Mouse (Mus musculus) liver, embryonic 14.5 days (tissue): ENCODE data around the gene Nt5c3b. TPM values are rescaled to one million over a fixed set of nuclear protein-coding genes. Genes with fewer than 3 reads are reported as not detected.

ENCODE experiments used
- ATAC-seq: fragments of 200-750 bp; cut with Nextera tagmentation; 2 replicates; pipeline ENCODE4 v1.8.0; 2017; ENCODE audit warnings: moderate number of reproducible peaks, mild to moderate bottlenecking, moderate library complexity; ENCODE audit not compliant: insufficient read depth
- DNase-seq, 3 experiments: peaks; one replicate each; pipeline ENCODE4 v3.0.0-alpha.2; 2012 to 2013; ENCODE audit warnings: low read depth in 3 of 3, low spot score in 3 of 3
- H3K27ac ChIP-seq: fragments of 300-500 bp; sonication (generic); 2 replicates; pipeline ENCODE4 v1.5.1; 2014; ENCODE audit warnings: moderate library complexity, mild to moderate bottlenecking, control low read depth, inconsistent platforms
- H3K27me3 ChIP-seq: fragments of 300-500 bp; sonication (generic); 2 replicates; pipeline ENCODE4 v1.6.1; 2014; ENCODE audit warnings: mild to moderate bottlenecking, low read length, moderate library complexity; ENCODE audit not compliant: control insufficient read depth, insufficient read depth
- H3K36me3 ChIP-seq: fragments of 300-500 bp; sonication (generic); replicated peaks from 2 replicates; pipeline ENCODE4 v1.6.1; 2014; ENCODE audit warnings: low read depth; ENCODE audit not compliant: control insufficient read depth, insufficient read depth
- H3K4me1 ChIP-seq, 2 experiments: fragments of 200-500 bp in 1 of 2; fragments of 300-500 bp in 1 of 2; sonication (generic) in 1 of 2; replicated peaks; 2 replicates each; pipeline ENCODE4 v1.6.1; 2012 to 2014; ENCODE audit warnings: antibody characterized with exemption in 1 of 2, inconsistent platforms in 1 of 2, low read length in 1 of 2; ENCODE audit not compliant: control insufficient read depth in 2 of 2, insufficient read depth in 2 of 2
- H3K4me2 ChIP-seq: fragments of 300-500 bp; sonication (generic); 2 replicates; pipeline ENCODE4 v1.6.1; 2014; ENCODE audit warnings: low read depth, mild to moderate bottlenecking, control low read depth, moderate library complexity
- H3K4me3 ChIP-seq, 2 experiments: fragments of 200-500 bp in 1 of 2; fragments of 300-500 bp in 1 of 2; sonication (generic) in 1 of 2; 2 replicates each; pipeline ENCODE4 v1.5.1; 2012 to 2014; ENCODE audit warnings: low read depth in 2 of 2, low read length in 2 of 2, mild to moderate bottlenecking in 2 of 2, control low read depth in 1 of 2, inconsistent platforms in 1 of 2, moderate library complexity in 1 of 2; ENCODE audit not compliant: insufficient read depth in 1 of 2
- H3K9ac ChIP-seq: fragments of 300-500 bp; sonication (generic); replicated peaks from 2 replicates; pipeline ENCODE4 v1.6.1; 2014; ENCODE audit warnings: mild to moderate bottlenecking, control low read depth, moderate library complexity
- H3K9me3 ChIP-seq: fragments of 300-500 bp; sonication (generic); 2 replicates; pipeline ENCODE4 v1.6.1; 2016; ENCODE audit warnings: low read length, mixed read lengths; ENCODE audit not compliant: control insufficient read depth
- CTCF ChIP-seq: IDR thresholded peaks from 2 replicates; pipeline ENCODE4 v1.5.1; 2016; ENCODE audit warnings: antibody characterized with exemption, low read depth, control low read depth
- EP300 ChIP-seq: IDR thresholded peaks from 2 replicates; pipeline ENCODE4 v1.6.1; 2016; ENCODE audit warnings: antibody characterized with exemption, low read depth
- WGBS: fragments of 180-500 bp; shearing (Covaris S2); extraction: QIAGEN DNeasy Blood & Tissue Kit; methylation state at CpG from one replicate; pipeline ENCODE4 v1.1.7; 2014; ENCODE audit not compliant: insufficient replicate concordance; 5-methylcytosine and 5-hydroxymethylcytosine counted together
- polyA plus RNA-seq, 2 experiments: library from polyadenylated mRNA; depleted of rRNA in 1 of 2; stranded (reverse) in 1 of 2; unstranded in 1 of 2; fragments of >200 nt; fragmentation: Nextera tagmentation in 1 of 2; extraction: Ambion mirVana in 1 of 2; gene quantifications; 2 replicates each; pipeline versions ENCODE4 v1.2.1 to v1.2.3; 2012 to 2014

Nt5c3b gene
- polyA plus RNA-seq, 2 experiments, result 13.0 to 15.5 TPM

- H3K4me3 ChIP-seq, result no peak overlapping the region
- H3K36me3 ChIP-seq, result no peaks in the 10 kb centered on the region
These were observed 37.0 kb downstream of the Nt5c3b start for GRCm38 (mm10) chr11:100404456-100405074.

GRCm38 (mm10) chr11:100403445-100404134 lies 38.0 kb downstream of the Nt5c3b start:
- WGBS, result 59% methylated on average over 10 of the region's 10 CpGs
- H3K4me3 ChIP-seq, result no peak overlapping the region
- DNase-seq (no peak), ATAC-seq (no peak)
- no peaks in the 10 kb centered on the region for H3K27me3 ChIP-seq
- no peak for TF ChIP-seq EP300
- no peak for TF ChIP-seq CTCF
- H3K27ac ChIP-seq, result no peak overlapping the region
- H3K36me3 ChIP-seq, result no peaks in the 10 kb centered on the region
- no peak overlapping the region for H3K4me2 ChIP-seq
- no peaks in the 10 kb centered on the region for H3K9me3 ChIP-seq
- H3K9ac ChIP-seq, result no peak overlapping the region
- peaks cover 7 to 17% of the 10 kb centered on the region in 2 experiments for H3K4me1 ChIP-seq

More at GRCm38 (mm10) chr11:100404456-100405074, 37.0 kb downstream of the Nt5c3b start:
- H3K27me3 ChIP-seq, result no peaks in the 10 kb centered on the region
- ATAC-seq (no peak), DNase-seq (no peak)
- TF ChIP-seq EP300 (no peak), CTCF (no peak)
- H3K4me2 ChIP-seq, result no peak overlapping the region
- no peak overlapping the region for H3K9ac ChIP-seq
- peaks cover 7 to 14% of the 10 kb centered on the region in 2 experiments for H3K4me1 ChIP-seq
- no peaks in the 10 kb centered on the region for H3K9me3 ChIP-seq
- WGBS, result 69% methylated on average over 3 of the region's 3 CpGs
- H3K27ac ChIP-seq, result no peak overlapping the region

- H3K27ac ChIP-seq, result no peak overlapping the region
- no peaks in the 10 kb centered on the region for H3K27me3 ChIP-seq
- H3K4me2 ChIP-seq, result no peak overlapping the region
- no peak for DNase-seq
- H3K4me1 ChIP-seq, result peaks cover 7 to 20% of the 10 kb centered on the region in 2 experiments
- WGBS, result 53% methylated on average over 2 of the region's 2 CpGs
- ATAC-seq, result no peak
- no peak overlapping the region for H3K4me3 ChIP-seq
- H3K9me3 ChIP-seq, result no peaks in the 10 kb centered on the region
- no peak for TF ChIP-seq EP300
- no peak for TF ChIP-seq CTCF
- H3K9ac ChIP-seq, result no peak overlapping the region
- no peaks in the 10 kb centered on the region for H3K36me3 ChIP-seq
These were observed 38.9 kb downstream of the Nt5c3b start for GRCm38 (mm10) chr11:100402682-100403081.

- TF ChIP-seq CTCF, result no peak
- TF ChIP-seq EP300, result no peak
- Histone ChIP-seq H3K4me3 (no peak overlapping the region), H3K27ac (no peak overlapping the region), H3K27me3 (no peaks in the 10 kb centered on the region), H3K4me2 (peak overlapping the region; percentile 15), H3K9ac (no peak overlapping the region), H3K4me1 (peaks cover 7 to 20% of the 10 kb centered on the region in 2 experiments), H3K36me3 (no peaks in the 10 kb centered on the region), H3K9me3 (no peaks in the 10 kb centered on the region)
- whole genome bisulfite sequencing, result 16% methylated on average over 6 of the region's 6 CpGs
- ATAC-seq, result no peak
- no peak for DNase-seq
These were observed 39.4 kb downstream of the Nt5c3b start for GRCm38 (mm10) chr11:100402240-100402639.

- 30% methylated on average over 6 of the region's 6 CpGs for WGBS
- no peak overlapping the region for H3K27ac ChIP-seq
- H3K4me1 ChIP-seq, result peaks cover 7 to 20% of the 10 kb centered on the region in 2 experiments
- TF ChIP-seq EP300, result no peak
- TF ChIP-seq CTCF, result no peak
- H3K9me3 ChIP-seq, result no peaks in the 10 kb centered on the region
- no peak overlapping the region for H3K9ac ChIP-seq
- no peak for ATAC-seq
- peaks cover 8% of the 10 kb centered on the region for H3K27me3 ChIP-seq
- DNase-seq, result no peak
- no peak overlapping the region for H3K4me3 ChIP-seq
- no peak overlapping the region for H3K4me2 ChIP-seq
- no peaks in the 10 kb centered on the region for H3K36me3 ChIP-seq
These were observed 40.8 kb downstream of the Nt5c3b start for GRCm38 (mm10) chr11:100400842-100401241.
